Mouse (Mus musculus): ENCODE measurements around the gene Cutal. TPM values are rescaled to one million over a fixed set of nuclear protein-coding genes. Genes with fewer than 3 reads are reported as not detected.

Cutal gene
- total RNA-seq, 2 experiments from 2014 or later: 0.41 to 0.90 TPM

- no peak for DNase-seq
These were observed 10.0 kb downstream of the Cutal start for GRCm38 (mm10) chr2:34884186-34884585.

DNA sequence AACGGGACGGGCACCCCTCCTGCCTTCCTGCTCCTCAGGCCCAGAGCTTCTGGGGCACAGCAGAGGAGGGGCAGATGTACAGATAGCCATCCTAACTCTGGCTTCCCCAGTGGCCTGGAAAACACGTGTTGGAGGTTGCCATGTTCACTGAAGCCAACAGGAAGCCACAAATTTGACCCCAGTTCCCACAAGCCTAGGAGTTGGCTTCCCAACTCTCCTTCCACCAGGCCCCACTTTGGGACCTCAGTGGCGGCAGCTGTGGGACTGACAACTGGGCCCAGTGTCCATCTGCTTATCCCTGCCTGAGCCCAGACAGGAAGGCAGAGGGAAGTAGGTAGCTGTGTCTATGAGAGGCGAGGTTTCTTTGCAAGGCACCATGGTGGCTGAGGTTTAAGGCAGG, 19.8 kb downstream of the Cutal start:
- DNase-seq: no peak

DNA sequence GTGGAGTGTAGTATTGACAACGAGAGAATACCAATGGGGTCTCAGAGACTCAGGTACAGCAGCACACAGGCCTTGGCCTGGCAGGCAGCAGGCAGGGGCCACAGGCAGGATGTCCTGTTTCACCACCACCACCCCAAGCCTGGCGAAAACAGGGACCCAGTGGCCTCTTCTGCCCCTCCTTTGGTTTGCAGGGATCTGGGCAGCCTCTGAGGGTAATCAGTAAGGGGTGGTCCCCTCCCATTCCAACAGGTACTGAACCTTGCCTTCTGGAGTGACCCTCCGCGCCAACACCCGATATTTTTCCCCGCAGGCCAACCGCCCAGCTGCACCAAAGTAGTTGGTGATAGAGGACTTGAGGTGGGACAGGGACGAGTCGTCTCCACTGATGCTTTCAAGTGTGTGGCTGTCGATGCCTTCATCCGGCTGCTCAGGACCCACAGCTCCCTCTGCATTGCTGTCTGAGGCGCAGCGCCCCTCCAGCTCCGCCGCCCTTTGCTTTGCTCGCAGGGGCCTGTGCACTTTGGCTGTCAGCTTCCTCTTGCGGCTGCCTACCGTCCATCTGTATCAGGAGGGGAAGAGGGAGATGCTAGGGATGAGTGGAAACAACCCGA, 21.4 kb downstream of the Cutal start:
- no peak for DNase-seq

DNA sequence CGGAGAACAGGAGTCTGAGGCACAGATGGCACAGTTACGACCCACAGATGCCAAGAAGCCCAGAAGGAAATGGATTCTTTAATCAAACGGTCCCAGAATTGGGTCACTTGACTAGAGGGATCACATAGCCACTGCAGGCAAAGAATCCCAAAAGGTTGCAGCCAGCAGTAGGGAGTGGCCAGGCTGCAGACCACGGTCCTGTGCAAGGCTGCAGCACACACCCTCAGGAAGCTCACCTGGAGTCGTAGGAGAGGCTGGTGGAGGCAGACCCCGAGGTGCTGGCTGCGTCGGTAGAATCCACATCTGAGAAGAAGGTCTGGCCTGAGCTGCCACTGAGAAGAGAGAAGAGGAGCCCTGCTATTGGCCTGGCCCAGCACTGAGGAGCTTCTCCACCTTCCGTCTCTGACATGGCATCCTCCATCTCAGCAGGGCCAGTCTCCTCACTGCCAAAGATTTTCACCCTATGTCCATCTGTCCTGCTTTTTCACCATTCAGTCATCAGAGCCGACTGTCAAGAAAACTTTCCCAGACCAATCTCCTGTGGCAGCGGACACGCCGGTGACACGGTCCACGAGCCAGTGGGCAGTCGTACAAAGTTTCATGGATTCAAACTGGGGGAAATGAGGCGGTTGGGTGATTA, 22.7 kb downstream of the Cutal start:
- DNase-seq: no peak

DNA sequence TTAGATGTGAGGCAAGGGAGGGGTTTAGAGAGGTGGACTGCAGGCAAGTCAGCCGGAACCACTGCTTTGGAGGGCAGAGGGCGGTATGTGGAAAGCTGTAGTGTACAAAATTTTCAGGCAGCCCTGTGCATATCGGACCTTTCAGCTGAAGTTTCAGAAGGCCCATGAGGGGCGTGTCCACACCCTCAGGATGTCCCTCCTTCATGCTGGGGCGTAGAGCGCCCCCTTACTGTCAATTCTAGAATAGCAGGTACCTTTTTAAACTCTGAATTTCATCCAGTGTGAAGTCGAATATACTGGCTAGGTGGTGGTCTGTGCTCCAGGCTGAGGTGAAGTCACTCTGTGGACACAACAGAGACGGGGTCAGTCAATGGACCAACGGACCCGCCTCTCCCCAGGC, 23.6 kb downstream of the Cutal start:
- peak; percentile 37 for DNase-seq

DNA sequence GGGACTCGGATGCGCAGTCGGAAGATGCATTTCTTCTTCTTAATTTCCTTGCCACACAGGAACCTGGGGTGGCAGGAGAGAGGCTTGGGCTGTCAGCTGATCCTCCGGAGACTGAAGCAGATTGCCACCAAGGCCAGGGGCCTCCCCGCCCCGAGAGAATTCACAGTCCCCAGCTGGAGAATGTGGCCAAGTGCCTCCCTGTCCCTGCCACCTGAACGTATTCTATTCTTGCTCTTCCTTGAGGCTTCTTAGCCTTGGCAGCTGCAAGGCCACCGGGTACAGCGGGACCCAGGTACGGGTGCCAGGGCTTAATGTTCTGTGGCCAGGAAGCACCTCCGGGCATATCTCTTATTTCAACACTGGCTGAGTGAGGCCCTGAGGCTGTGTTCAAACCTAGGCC, 25.5 kb downstream of the Cutal start:
- DNase-seq: no peak

GRCm38 (mm10) chr2:34900412-34900811, 26.2 kb downstream of the Cutal start:
- no peak for DNase-seq

GRCm38 (mm10) chr2:34901726-34902125, 27.5 kb downstream of the Cutal start:
- DNase-seq: no peak

DNA sequence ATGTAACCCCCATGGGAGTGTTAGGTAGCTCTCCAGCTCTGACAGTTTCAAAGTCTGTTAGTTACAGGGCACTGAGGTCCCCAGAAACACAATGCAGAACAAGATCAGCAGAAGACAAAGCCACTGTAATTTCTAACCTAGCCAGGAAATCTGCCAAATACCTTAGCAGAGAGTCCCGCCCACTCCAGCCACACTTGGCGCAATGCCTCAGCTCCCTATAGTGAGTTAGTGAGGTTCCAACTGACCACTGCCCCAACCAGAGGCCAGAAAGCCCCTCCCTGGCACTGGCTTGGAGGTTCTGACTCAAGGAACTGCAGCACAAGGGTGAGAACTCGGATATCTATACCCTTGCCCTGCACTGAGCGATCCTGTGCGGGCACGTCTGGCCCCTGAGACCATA, 28.5 kb downstream of the Cutal start:
- DNase-seq: no peak

DNA sequence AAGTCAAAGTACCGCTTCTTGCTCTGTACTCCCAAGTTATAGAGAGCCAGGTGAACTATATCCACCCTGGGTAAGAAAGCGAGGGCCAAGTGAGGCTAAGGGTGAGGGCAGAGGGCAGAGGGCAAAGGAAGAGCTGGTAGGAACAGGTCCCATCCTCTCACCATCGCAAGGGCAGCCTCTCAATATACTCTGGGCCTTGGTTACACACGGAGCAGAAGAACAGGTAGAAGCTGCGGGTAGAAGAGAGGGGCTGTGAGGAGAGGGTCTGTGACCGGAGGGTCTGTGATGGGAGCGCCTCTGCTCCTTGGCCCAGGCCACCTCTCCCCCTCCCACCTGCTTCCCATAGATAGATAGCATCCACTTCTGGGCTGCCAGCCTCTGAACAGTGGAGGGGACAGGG, 29.0 kb downstream of the Cutal start:
- DNase-seq: no peak

GRCm38 (mm10) chr2:34903652-34904405, 29.6 kb downstream of the Cutal start:
- no peak for DNase-seq

DNA sequence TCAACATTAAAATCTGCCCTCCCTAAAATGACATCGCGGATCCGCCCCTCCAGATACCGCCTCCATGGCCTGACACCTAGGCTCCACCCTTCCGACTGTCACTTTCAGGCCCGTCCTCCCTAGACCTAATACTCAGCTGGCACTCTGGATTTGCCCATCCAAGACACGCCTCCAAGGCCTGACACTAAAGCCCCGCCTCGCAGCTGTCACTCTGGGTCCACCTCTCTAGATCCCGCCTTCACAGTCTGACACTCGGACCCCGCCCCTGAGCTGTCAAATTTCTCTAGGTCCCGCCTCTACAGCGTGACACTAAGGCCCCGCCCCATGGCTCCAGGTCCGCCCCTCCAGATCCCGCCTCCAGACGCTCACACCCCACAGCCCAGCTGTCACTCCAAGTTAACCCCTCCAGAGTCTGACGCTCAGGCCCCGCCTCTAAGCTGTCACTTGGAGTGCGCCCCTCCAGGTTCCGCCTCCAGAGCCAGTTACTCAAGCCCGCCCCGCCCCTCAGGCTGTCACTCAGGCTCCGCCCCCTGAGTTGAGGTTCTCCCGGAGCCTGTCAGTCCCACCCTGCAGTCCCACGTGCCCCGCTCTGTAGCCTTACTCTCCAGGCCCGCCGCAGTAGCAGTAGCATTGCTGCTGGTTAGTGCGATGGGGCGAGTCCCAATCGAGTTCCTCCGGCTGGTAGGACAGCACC, 30.8 kb downstream of the Cutal start:
- peak; percentile 98 for DNase-seq

DNA sequence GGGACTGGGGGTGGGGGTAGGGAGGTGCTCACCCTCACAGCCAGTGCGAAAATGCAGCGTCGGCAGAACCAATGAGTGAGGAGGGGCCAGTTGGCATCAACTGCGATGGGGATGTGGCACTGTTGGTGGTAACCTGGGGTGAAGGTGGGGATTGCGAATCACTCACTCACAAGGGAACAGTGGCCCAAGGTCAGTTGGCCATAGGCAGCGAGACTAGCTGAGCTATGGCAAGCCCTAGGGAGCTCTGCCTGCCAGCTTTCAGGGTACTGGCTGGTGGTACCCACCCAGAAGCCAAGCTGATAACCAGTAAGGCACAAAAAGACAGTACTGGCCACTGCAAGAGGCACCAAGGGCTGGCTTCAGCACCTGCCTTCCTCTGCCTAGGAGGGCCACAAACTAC, 32.2 kb downstream of the Cutal start:
- no peak for DNase-seq

DNA sequence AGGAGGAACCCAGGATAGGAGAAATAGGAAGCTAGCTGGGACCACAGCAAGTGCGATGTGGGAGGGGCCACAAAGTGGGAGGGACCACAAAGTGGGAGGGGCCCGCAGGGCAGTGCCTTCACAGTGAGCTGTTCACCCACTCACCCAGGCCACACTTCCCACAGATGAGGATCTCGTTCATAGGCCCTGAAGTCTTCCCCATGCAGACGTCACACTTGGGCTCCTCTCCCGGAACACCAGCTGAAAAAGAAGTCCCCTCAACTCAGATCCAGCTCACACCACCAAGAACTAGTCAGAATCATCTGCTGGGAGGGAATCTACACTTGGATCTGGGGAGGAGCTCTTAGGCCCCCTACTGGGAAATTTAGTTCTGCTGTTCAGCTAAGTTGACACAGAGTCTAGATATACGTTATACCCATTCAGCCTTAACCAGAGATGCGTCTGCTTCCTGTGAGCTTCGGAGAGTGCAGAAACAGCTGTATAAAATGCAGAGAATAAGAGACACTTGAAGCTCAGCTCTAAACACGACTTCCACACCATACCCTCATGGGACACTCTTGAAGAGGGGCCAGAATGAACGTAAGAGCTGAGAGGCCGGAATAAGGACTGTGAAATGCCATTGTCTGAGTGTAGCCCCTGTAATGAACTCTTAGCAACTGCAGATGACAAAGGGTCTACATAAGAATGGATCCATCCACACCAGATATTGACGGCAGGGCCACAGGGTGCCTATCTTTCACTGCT, 32.8 kb downstream of the Cutal start:
- DNase-seq: peak; percentile 73

- no peak for DNase-seq
These were observed 35.5 kb downstream of the Cutal start for GRCm38 (mm10) chr2:34909719-34910118.

DNA sequence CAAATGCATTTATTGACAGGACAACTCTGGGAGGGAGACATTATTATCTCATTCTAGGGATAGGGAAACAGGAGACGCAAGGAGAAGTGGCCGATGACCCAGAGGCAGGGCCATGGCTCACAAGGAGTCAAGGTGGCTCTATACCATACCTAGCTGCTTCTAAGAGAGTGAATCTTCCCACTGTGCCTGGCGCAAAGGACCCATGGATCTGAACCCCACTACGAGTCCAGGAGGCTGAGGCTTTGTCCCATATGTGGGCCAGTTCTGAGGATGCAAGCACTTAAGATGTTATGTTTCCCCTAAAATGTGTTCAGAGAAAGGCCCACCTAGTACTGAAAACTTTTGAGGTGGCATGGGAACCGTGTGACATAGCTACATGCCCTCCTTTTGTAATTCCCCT, 37.7 kb downstream of the Cutal start:
- no peak for DNase-seq

- no peak for DNase-seq
These were observed 38.4 kb downstream of the Cutal start for GRCm38 (mm10) chr2:34912613-34913012.

- peak; percentile 58 for DNase-seq
These were observed 39.2 kb downstream of the Cutal start, which contains the start of gene Phf19 for GRCm38 (mm10) chr2:34913218-34914068. Gene Phf19, minus strand, starts transcription at chr2:34914026.

DNA sequence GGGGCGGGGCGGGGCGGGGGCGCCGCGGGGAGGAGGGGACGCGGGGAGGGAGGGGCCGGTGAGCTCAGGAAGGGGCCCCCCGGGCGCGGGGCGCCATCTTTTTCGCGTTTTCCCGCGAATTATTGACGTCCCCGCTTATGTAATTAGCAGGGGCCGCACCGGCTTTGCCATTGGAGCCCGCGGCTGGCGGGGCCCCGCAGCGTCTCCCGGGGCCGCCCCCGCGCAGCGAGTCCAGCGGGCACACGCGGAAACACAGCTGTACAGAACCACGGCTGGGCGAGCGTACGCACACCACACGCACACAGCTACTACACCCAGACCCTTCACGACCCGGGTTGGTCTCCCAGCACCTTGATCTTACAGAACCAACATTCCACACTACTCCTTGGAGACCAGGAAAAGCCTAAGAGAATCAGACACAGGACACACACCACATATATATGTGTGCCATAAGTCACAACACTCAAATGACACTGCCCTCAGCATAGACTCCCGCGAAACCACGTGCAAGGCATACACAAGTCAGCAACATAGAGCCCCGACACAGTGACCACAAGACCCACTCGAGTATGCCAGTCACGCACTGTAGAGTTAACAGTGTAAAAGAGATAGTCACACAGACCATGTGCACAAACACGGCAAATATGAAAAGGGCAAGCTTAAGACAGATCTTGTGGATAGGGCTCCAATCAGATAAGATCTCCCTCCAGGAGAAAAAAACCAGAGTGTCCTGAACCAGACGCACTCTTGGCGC, 40.0 kb downstream of the Cutal start:
- peak; percentile 56 for DNase-seq

DNA sequence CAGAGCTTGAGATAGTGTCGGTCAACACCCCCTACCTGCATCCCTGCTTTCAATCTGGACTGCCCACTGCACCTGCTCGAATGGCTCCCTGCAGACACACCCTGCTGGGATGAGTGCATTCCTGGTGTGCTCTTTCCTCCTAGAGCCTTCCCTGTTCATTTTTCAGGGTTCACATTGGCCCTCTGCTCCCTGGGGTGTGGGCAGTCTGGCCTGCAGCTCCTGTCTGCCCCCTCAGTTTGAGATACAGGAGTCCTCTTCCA, 40.6 kb downstream of the Cutal start:
- DNase-seq: no peak

DNA sequence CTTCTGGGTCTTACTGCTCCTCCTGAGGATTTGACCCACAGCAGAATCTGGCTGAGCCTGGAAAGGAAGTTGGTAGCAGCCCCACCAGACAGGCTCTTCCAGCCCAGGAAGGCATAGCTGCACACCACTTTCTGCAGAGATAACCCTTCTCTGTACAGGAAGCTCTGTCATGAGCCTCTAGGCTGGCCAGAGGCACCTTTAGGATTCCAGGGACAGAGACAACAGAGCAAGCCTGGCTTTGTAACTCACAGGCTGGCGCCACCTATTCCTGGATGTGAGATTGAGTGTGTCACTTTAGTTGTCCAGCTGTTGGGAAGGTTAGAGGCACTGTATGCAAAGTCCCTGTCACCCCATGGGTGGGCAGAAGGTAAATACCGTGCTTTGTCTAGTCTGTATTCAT, 40.9 kb downstream of the Cutal start:
- DNase-seq: no peak

Measured in heart, postnatal 4 days (tissue).